Mouse (Mus musculus) MEL (cell line): ENCODE results near the gene Spint3. TPM values are rescaled to one million over a fixed set of nuclear protein-coding genes. Genes with fewer than 3 reads are reported as not detected.
"Not testable (repeated sequence)": the region's sequence is repeated elsewhere in the genome, so short reads cannot be mapped to it uniquely, and the experiment has no call there.

ENCODE experiments used
- DNase-seq: peaks from one replicate; pipeline ENCODE4 v3.0.0; 2011; ENCODE audit warnings: low read depth, low spot score
- H3K27ac ChIP-seq: 2 replicates; pipeline ENCODE4 v1.5.1; 2012; ENCODE audit warnings: low read depth, mild to moderate bottlenecking, control low read depth, low read length, moderate library complexity; ENCODE audit not compliant: control insufficient read depth
- H3K27me3 ChIP-seq, 2 experiments: fragments of 150-350 bp in 1 of 2; sonication (generic) in 1 of 2; 2 replicates each; pipeline ENCODE4 v1.6.1; 2012; ENCODE audit warnings: low read length in 2 of 2, mild to moderate bottlenecking in 2 of 2, improper control_type of control experiment in 1 of 2, moderate library complexity in 1 of 2; ENCODE audit not compliant: insufficient read depth in 2 of 2, control insufficient read depth in 1 of 2
- H3K36me3 ChIP-seq, 2 experiments: 2 replicates each; pipeline ENCODE4 v1.6.1; 2012 to 2014; ENCODE audit warnings: low read length in 2 of 2, improper control_type of control experiment in 1 of 2, inconsistent platforms in 1 of 2, mild to moderate bottlenecking in 1 of 2; ENCODE audit not compliant: insufficient read depth in 2 of 2, control insufficient read depth in 1 of 2
- H3K4me1 ChIP-seq, 2 experiments: fragments of 150-350 bp in 1 of 2; sonication (generic) in 1 of 2; 2 replicates each; pipeline ENCODE4 v1.6.1; 2012; ENCODE audit warnings: low read length in 2 of 2, improper control_type of control experiment in 1 of 2, mild to moderate bottlenecking in 1 of 2; ENCODE audit not compliant: insufficient read depth in 2 of 2, control insufficient read depth in 1 of 2
- H3K4me3 ChIP-seq, 2 experiments: fragments of 150-350 bp in 1 of 2; sonication (generic) in 1 of 2; 2 replicates each; pipeline ENCODE4 v1.5.1; 2012; ENCODE audit warnings: low read depth in 2 of 2, low read length in 2 of 2, mild to moderate bottlenecking in 2 of 2, moderate library complexity in 2 of 2, control low read depth in 1 of 2, improper control_type of control experiment in 1 of 2; ENCODE audit not compliant: control insufficient read depth in 1 of 2, insufficient read depth in 1 of 2
- H3K79me2 ChIP-seq: 2 replicates; pipeline ENCODE4 v1.6.1; 2012; ENCODE audit warnings: mild to moderate bottlenecking, low read length, moderate library complexity; ENCODE audit not compliant: control insufficient read depth, poor library complexity, insufficient read depth
- H3K9ac ChIP-seq: 2 replicates; pipeline ENCODE4 v1.6.1; 2012; ENCODE audit warnings: low read depth, mild to moderate bottlenecking, control low read depth, low read length, moderate library complexity; ENCODE audit not compliant: control insufficient read depth, poor library complexity, severe bottlenecking
- H3K9me3 ChIP-seq: fragments of 150-350 bp; sonication (generic); replicated peaks from 2 replicates; pipeline ENCODE4 v1.6.1; 2012; ENCODE audit warnings: mild to moderate bottlenecking, low read length, improper control_type of control experiment, moderate library complexity; ENCODE audit not compliant: insufficient read depth
- CTCF ChIP-seq, 3 experiments: IDR thresholded peaks in 2 of 3; conservative IDR thresholded peaks in 1 of 3; 2 replicates each; pipeline ENCODE4 v1.5.1; 2011 to 2012; ENCODE audit warnings: low read length in 3 of 3, low read depth in 2 of 3, mild to moderate bottlenecking in 2 of 3, improper control_type of control experiment in 1 of 3, inconsistent platforms in 1 of 3, mixed read lengths in 1 of 3, moderate library complexity in 1 of 3; ENCODE audit not compliant: control insufficient read depth in 1 of 3, insufficient read depth in 1 of 3, poor library complexity in 1 of 3, severe bottlenecking in 1 of 3
- ELF1 ChIP-seq: IDR thresholded peaks from 2 replicates; pipeline ENCODE4 v1.6.1; 2014; ENCODE audit warnings: low read depth, mild to moderate bottlenecking, inconsistent platforms, low read length, improper control_type of control experiment, moderate library complexity
- EP300 ChIP-seq, 2 experiments: IDR thresholded peaks; 2 replicates each; pipeline ENCODE4 v1.6.1; 2011; ENCODE audit warnings: improper control_type of control experiment in 2 of 2, low read length in 2 of 2, low read depth in 1 of 2, mild to moderate bottlenecking in 1 of 2
- GABPA ChIP-seq: IDR thresholded peaks from 2 replicates; pipeline ENCODE4 v1.6.1; 2012; ENCODE audit warnings: low read depth, mild to moderate bottlenecking, inconsistent platforms, low read length, improper control_type of control experiment, moderate library complexity
- HCFC1 ChIP-seq: IDR thresholded peaks from 2 replicates; pipeline ENCODE4 v1.6.1; 2012; ENCODE audit warnings: low read depth, mild to moderate bottlenecking, inconsistent platforms, low read length, improper control_type of control experiment, moderate library complexity
- JUND ChIP-seq: IDR thresholded peaks from 2 replicates; pipeline ENCODE4 v1.6.1; 2011; ENCODE audit warnings: low read depth, mild to moderate bottlenecking, improper control_type of control experiment, low read length
- MAX ChIP-seq: IDR thresholded peaks from 2 replicates; pipeline ENCODE4 v1.6.1; 2011; ENCODE audit warnings: low read length, improper control_type of control experiment
- MAZ ChIP-seq: IDR thresholded peaks from 2 replicates; pipeline ENCODE4 v1.6.1; 2012; ENCODE audit warnings: low read depth, mild to moderate bottlenecking, inconsistent platforms, low read length, improper control_type of control experiment
- NELFE ChIP-seq: IDR thresholded peaks from 2 replicates; pipeline ENCODE4 v1.6.1; 2011; ENCODE audit warnings: low read depth, low read length, improper control_type of control experiment
- POLR2AphosphoS2 ChIP-seq: IDR thresholded peaks from 2 replicates; pipeline ENCODE4 v1.6.1; 2011; ENCODE audit warnings: low read length, improper control_type of control experiment
- RAD21 ChIP-seq: IDR thresholded peaks from 2 replicates; pipeline ENCODE4 v1.6.1; 2011; ENCODE audit warnings: mild to moderate bottlenecking, low read depth, low read length, improper control_type of control experiment
- RCOR1 ChIP-seq: IDR thresholded peaks from 2 replicates; pipeline ENCODE4 v1.6.1; 2012; ENCODE audit warnings: low read depth, mild to moderate bottlenecking, inconsistent platforms, low read length, improper control_type of control experiment
- SMC3 ChIP-seq: IDR thresholded peaks from 2 replicates; pipeline ENCODE4 v1.6.1; 2011; ENCODE audit warnings: low read depth, low read length, improper control_type of control experiment
- TAL1 ChIP-seq: IDR thresholded peaks from 2 replicates; pipeline ENCODE4 v1.6.1; 2012; ENCODE audit warnings: mild to moderate bottlenecking, inconsistent platforms, low read length, moderate library complexity, mixed read lengths
- TCF12 ChIP-seq: IDR thresholded peaks from 2 replicates; pipeline ENCODE4 v1.6.1; 2014; ENCODE audit warnings: low read depth, mild to moderate bottlenecking, inconsistent platforms, low read length, improper control_type of control experiment, moderate library complexity
- UBTF ChIP-seq: IDR thresholded peaks from 2 replicates; pipeline ENCODE4 v1.6.1; 2012; ENCODE audit warnings: low read depth, mild to moderate bottlenecking, inconsistent platforms, low read length, improper control_type of control experiment, moderate library complexity, borderline replicate concordance; ENCODE audit not compliant: insufficient read depth
- polyA plus RNA-seq, 2 experiments: library from polyadenylated mRNA; stranded (reverse) in 1 of 2; unstranded in 1 of 2; fragments of >175 nt in 1 of 2; fragments of >200 nt in 1 of 2; gene quantifications; 2 replicates each; pipeline versions ENCODE4 v1.2.1 to v1.2.4; 2012; ENCODE audit warnings: low replicate concordance in 2 of 2, low read depth in 1 of 2; ENCODE audit not compliant: insufficient read length in 2 of 2, insufficient read depth in 1 of 2, missing spikeins in 1 of 2
- total RNA-seq: library from RNA; depleted of rRNA; stranded (reverse); fragments of 300-350 nt; gene quantifications from 2 replicates; pipeline ENCODE4 v1.2.3, GENCODE M21; 2012; rRNA removed

Gene Spint3
- total RNA-seq (not detected in 2 replicates), polyA plus RNA-seq (not detected)

DNA sequence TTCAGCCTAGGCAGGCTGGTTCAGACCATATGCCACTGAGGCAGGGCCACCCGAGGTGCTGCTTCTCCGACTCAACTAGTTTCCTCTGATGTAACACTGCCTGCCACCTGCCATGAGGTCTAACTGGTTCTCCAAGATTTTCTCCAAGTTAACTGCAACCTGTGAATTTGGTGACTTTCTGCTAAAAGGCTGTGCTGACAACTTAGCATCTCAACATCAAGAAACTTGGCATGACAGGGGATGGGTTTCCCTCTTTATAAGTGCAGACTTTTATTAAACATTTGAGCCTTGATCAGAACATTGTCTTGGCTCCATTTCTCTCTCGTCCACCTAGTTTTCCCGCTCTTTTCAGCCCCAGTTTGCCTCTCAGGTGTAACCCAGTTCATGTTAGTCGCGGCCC lies at the start of gene Spint3:
Gene Spint3 (minus strand): TSS at position 101 of the 400 bp plus-strand sequence.
- H3K9ac ChIP-seq, H3K36me3 ChIP-seq, H3K9me3 ChIP-seq, H3K27me3 ChIP-seq, H3K27ac ChIP-seq, H3K4me3 ChIP-seq, H3K4me1 ChIP-seq, H3K79me2 ChIP-seq, DNase-seq: not testable (repeated sequence)

DNA sequence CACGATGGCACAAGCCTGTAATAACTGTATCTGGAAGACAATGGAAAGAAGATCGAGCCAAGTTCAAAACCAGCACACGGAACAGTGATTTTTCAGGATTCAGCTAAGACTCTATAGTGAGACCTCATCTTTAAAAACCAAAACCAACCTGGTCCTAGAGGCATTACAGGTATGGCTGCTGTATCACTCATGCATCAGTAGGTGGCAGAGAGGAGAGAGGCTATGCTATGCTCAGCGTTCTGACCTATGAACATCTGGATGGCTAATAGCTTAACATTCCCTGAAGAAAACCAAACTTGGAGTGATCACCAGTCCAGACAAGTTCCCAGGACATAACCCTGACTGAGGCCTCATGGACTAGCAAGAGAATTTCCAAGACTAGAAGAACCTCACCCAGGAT lies 48.5 kb upstream of the Spint3 start:
- TF ChIP-seq RAD21 (peak; percentile 19), CTCF (IDR thresholded peaks at IDR 0.05 in 2 of 3, conservative IDR thresholded peaks at IDR 0.05 in 1 of 3; ENCODE audit: control insufficient read depth in 1 of 3, insufficient read depth in 1 of 3, low read depth in 2 of 3, low read length in 3 of 3, poor library complexity in 1 of 3, severe bottlenecking in 1 of 3) (peak in 1 of 3 experiments; percentile 37; a peak in 2 of 6 replicates), SMC3 (peak; percentile 52), JUND (no peak)
- no peak overlapping the region for H3K4me3 ChIP-seq
- H3K27me3 ChIP-seq = peaks cover 0 to 5% of the 10 kb centered on the region in 2 experiments; a peak in 3 of 4 replicates
- H3K27ac ChIP-seq = no peak overlapping the region
- no peaks in the 10 kb centered on the region for H3K36me3 ChIP-seq
- no peaks in the 10 kb centered on the region for H3K9me3 ChIP-seq
- no peaks in the 10 kb centered on the region for H3K79me2 ChIP-seq
- no peak overlapping the region for H3K9ac ChIP-seq
- no peak for DNase-seq
- H3K4me1 ChIP-seq = no peaks in the 10 kb centered on the region

DNA sequence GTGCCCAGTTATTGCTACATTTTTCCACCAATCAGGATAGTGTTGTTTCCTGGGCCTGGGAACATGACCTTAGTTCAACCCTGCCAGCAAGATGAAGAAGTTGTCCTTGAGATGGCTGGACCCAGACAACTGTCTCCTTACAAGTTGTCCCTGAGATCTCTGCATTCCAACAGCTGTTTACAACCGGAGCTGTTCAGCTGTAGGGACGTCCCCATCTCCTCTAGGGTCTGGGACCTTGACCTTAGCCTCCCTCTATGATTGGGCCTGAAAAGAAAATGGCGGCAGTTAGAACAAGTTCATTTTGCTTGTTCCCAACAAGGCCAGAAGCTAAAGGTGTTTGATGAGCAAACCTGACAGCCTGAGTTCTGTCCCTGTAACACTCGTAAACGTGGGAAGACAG lies 45.8 kb upstream of the Spint3 start:
- no peak for DNase-seq
- Histone ChIP-seq H3K9me3 (no peaks in the 10 kb centered on the region), H3K27me3 (peaks cover 0 to 4% of the 10 kb centered on the region in 2 experiments; a peak in 2 of 4 replicates), H3K27ac (no peak overlapping the region)
- no peak for TF ChIP-seq POLR2AphosphoS2
- TF ChIP-seq EP300 (IDR thresholded peaks at IDR 0.05; ENCODE audit: low read depth in 1 of 2, low read length in 2 of 2) = no peak
- TF ChIP-seq GABPA = no peak
- no peak for TF ChIP-seq MAX
- no peak for TF ChIP-seq TCF12
- no peak for TF ChIP-seq UBTF
- TF ChIP-seq TAL1 = no peak
- TF ChIP-seq MAZ = no peak
- no peak for TF ChIP-seq NELFE
- TF ChIP-seq HCFC1 = no peak
- no peak for TF ChIP-seq ELF1
- TF ChIP-seq RCOR1 = no peak
- TF ChIP-seq, all 39 proteins: peak for 0
- Histone ChIP-seq H3K36me3 (no peaks in the 10 kb centered on the region), H3K4me3 (no peak overlapping the region), H3K79me2 (no peaks in the 10 kb centered on the region), H3K4me1 (no peaks in the 10 kb centered on the region), H3K9ac (no peak overlapping the region)
